Mouse (Mus musculus) intestine, postnatal 0 days (tissue): ENCODE data around the gene Stard9. TPM values are rescaled to one million over a fixed set of nuclear protein-coding genes. Genes with fewer than 3 reads are reported as not detected.

Experiments
- ATAC-seq: fragments of 200-750 bp; cut with Nextera tagmentation; 2 replicates; pipeline ENCODE4 v1.8.0; 2017; ENCODE audit warnings: mild to moderate bottlenecking, moderate TSS enrichment, moderate library complexity
- H3K27ac ChIP-seq: fragments of 300-500 bp; sonication (generic); 2 replicates; pipeline ENCODE4 v1.5.1; 2014; ENCODE audit warnings: mild to moderate bottlenecking, low read depth, low read length, moderate library complexity
- H3K27me3 ChIP-seq: fragments of 300-500 bp; sonication (generic); replicated peaks from 2 replicates; pipeline ENCODE4 v1.6.1; 2014; ENCODE audit warnings: low read length, mixed read lengths; ENCODE audit not compliant: control insufficient read depth, insufficient read depth
- H3K36me3 ChIP-seq: fragments of 300-500 bp; sonication (generic); 2 replicates; pipeline ENCODE4 v1.6.1; 2014; ENCODE audit warnings: mild to moderate bottlenecking, moderate library complexity; ENCODE audit not compliant: control insufficient read depth, insufficient read depth
- H3K4me1 ChIP-seq: fragments of 300-500 bp; sonication (generic); replicated peaks from 2 replicates; pipeline ENCODE4 v1.6.1; 2014; ENCODE audit warnings: antibody characterized with exemption, low read length, mixed read lengths; ENCODE audit not compliant: control insufficient read depth, insufficient read depth
- H3K4me2 ChIP-seq: fragments of 300-500 bp; sonication (generic); replicated peaks from 2 replicates; pipeline ENCODE4 v1.6.1; 2014; ENCODE audit warnings: low read depth, mild to moderate bottlenecking, moderate library complexity
- H3K4me3 ChIP-seq: fragments of 300-500 bp; sonication (generic); 2 replicates; pipeline ENCODE4 v1.5.1; 2014; ENCODE audit warnings: low read depth, low read length
- H3K9ac ChIP-seq: fragments of 300-500 bp; sonication (generic); 2 replicates; pipeline ENCODE4 v1.6.1; 2014; ENCODE audit warnings: mild to moderate bottlenecking, low read depth, low read length
- H3K9me3 ChIP-seq: fragments of 300-500 bp; sonication (generic); 2 replicates; pipeline ENCODE4 v1.6.1; 2016; ENCODE audit warnings: mixed run types; ENCODE audit not compliant: control insufficient read depth
- CTCF ChIP-seq: sonication (generic); IDR thresholded peaks from 2 replicates; pipeline ENCODE4 v1.5.1; 2016; ENCODE audit warnings: low read depth, mild to moderate bottlenecking, control low read depth, antibody characterized with exemption, moderate library complexity
- WGBS: fragments of 180-500 bp; shearing (Covaris S2); extraction: QIAGEN DNeasy Blood & Tissue Kit; methylation state at CpG from one replicate; pipeline ENCODE4 v1.1.7; 2014; 5-methylcytosine and 5-hydroxymethylcytosine counted together
- polyA plus RNA-seq: library from polyadenylated mRNA; unstranded; fragments of >200 nt; fragmentation: Nextera tagmentation; extraction: Ambion mirVana; gene quantifications from 2 replicates; pipeline ENCODE4 v1.2.1, GENCODE M21; 2015

The Stard9 gene
- polyA plus RNA-seq, 1 experiment from 2014 or later: 1.6 TPM

GRCm38 (mm10) chr2:120761922-120762321, 133.0 kb downstream of the Stard9 start:
- peaks cover 7% of the 10 kb centered on the region; the same call in 1 of the 2 replicates for H3K36me3 ChIP-seq

GRCm38 (mm10) chr2:120770265-120770935, 141.5 kb downstream of the Stard9 start:
- H3K9me3 ChIP-seq: no peaks in the 10 kb centered on the region
- H3K27ac ChIP-seq: no peak overlapping the region
- peaks cover 5% of the 10 kb centered on the region; the same call in 1 of the 2 replicates for H3K36me3 ChIP-seq
- no peak for TF ChIP-seq CTCF
- WGBS: 85% methylated on average over 2 of the region's 2 CpGs
- no peaks in the 10 kb centered on the region for H3K4me1 ChIP-seq
- H3K9ac ChIP-seq: no peak overlapping the region
- no peaks in the 10 kb centered on the region for H3K27me3 ChIP-seq
- no peak for ATAC-seq
- no peak overlapping the region for H3K4me2 ChIP-seq
- no peak overlapping the region for H3K4me3 ChIP-seq

More at GRCm38 (mm10) chr2:120761922-120762321, 133.0 kb downstream of the Stard9 start:
- Histone ChIP-seq H3K4me3 (no peak overlapping the region), H3K4me1 (no peaks in the 10 kb centered on the region), H3K4me2 (no peak overlapping the region), H3K9me3 (no peaks in the 10 kb centered on the region), H3K9ac (no peak overlapping the region), H3K27me3 (no peaks in the 10 kb centered on the region), H3K27ac (no peak overlapping the region)
- no peak for ATAC-seq
- TF ChIP-seq CTCF: no peak

Other genes with a start within 250 kb of the Stard9 start
- 9.0 and 11.1 TPM in 2 replicates for gene Ganc, start 225.2 kb upstream of the Stard9 start, polyA plus RNA-seq
- 8.0 and 8.8 TPM in 2 replicates for gene Tmem87a, start 225.0 kb upstream of the Stard9 start, polyA plus RNA-seq
- 0.55 and 0.61 TPM in 2 replicates for gene Capn3, start 173.1 kb upstream of the Stard9 start, polyA plus RNA-seq
- 24.8 and 27.0 TPM in 2 replicates for gene Zfp106, start 65.3 kb upstream of the Stard9 start, polyA plus RNA-seq
- 39.0 and 43.0 TPM in 2 replicates for gene Snap23, start 61.5 kb upstream of the Stard9 start, polyA plus RNA-seq
- gene Haus2, start 19.7 kb upstream of the Stard9 start, polyA plus RNA-seq: 11.1 and 11.6 TPM in 2 replicates
- 23.6 and 24.7 TPM in 2 replicates for gene Lrrc57, start 19.6 kb upstream of the Stard9 start, polyA plus RNA-seq
- 1.9 and 2.9 TPM in 2 replicates for gene Cdan1, start 221.0 kb downstream of the Stard9 start, polyA plus RNA-seq
- gene Ttbk2, start 221.5 kb downstream of the Stard9 start, polyA plus RNA-seq: 2.0 and 2.3 TPM in 2 replicates